Mouse (Mus musculus) brain, embryonic 18.5 days (tissue): Measurements from ENCODE around the gene Prkd3.

Experiments used
- DNase-seq: peaks from one replicate; pipeline ENCODE4 v3.0.0-alpha.2; 2012; ENCODE audit warnings: low read depth, low spot score

The Prkd3 gene

DNA sequence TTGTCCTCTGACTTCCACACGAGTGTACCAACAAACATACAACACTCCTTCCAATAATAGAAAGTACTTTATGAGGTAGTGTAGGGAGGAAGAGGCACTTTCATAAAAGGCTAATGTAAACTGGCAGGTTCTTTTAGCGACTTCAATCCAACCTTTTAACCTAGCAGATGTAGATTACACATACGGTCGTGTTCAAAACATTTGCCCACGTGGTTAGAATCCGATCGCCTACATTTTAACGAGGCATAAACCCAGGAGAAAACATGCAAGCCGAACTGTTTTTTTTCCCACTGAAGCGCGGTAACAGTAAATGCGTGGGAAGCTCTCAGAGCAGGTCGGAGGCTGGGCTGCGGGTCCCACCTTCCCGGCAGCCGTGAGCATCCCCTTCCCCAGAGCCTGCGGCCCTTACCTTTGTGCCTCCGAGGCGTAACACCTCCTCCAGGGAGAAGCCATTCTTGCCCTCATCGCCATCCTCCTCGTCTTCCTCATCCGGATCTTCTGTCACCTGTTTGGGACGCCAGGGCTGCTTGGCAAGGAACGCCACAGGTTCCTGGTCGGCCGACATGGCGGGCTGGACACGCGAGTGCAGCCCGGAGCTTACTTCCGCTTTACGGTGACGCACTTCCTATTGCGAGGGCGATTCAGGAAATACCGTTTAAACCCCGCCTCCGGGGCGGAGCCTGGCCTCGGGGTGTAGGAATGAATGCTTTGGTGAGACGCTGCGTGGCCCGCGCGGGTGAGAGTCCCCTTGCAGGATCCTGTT is 84.0 kb downstream of the Prkd3 start, which contains the start of the genes Cebpz and Ndufaf7:
Cebpz (minus strand) TSS at position 601 of the 763 bp plus-strand sequence.
Ndufaf7 (plus strand) TSS at position 671 of the 763 bp plus-strand sequence.
- DNase-seq, result peak; percentile 91

DNA sequence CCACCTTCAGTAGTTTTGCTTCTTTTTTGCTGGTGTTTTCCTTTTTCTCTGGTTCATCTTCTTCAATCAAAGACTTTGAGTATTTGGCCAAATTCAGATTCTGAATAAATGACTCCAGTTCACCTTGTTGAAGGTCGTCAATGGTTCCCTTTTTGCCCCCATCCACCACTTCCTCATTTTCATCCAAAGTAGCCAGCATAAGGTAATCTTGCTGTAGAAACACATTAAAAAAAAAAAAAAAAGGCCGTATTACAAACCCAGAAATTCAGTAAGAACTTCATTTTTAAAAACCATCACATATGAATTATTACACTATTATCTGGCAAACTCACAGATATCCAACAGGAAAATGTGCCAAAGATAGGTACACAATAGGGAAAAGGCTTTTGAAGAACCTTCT is 84.8 kb downstream of the Prkd3 start:
- DNase-seq, result no peak

GRCm38 (mm10) chr17:78917696-78918095 is 102.9 kb downstream of the Prkd3 start:
- no peak for DNase-seq

GRCm38 (mm10) chr17:78916899-78917298 is 103.7 kb downstream of the Prkd3 start:
- DNase-seq, result no peak

DNA sequence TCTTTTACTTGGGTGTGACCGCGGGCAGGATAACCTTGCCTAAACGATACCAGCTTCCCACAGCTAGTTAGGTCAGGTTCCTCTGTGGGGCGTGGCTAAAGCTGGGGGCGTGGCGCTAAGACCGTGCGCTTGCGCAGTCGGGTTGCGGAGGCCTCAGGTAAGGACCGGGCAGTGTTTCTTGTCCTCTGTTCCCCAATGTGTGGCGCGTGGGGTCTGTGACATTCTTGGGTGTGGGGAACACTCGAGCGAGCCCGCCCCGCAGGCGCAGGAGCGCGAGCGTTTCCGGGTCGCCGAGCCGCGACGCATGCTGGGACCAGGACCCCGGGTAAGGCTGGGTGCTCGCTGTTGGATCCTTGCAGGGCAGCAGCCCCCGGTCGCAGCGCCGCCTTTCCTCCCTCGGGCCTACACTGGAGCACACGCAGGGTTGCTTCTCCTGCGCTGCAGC is 104.2 kb downstream of the Prkd3 start, which contains the start of gene Cebpzos:
Cebpzos (plus strand) TSS at position 132 of the 445 bp plus-strand sequence.
- peak; percentile 79 for DNase-seq

GRCm38 (mm10) chr17:78915772-78916171 is 104.8 kb downstream of the Prkd3 start:
- DNase-seq, result no peak

DNA sequence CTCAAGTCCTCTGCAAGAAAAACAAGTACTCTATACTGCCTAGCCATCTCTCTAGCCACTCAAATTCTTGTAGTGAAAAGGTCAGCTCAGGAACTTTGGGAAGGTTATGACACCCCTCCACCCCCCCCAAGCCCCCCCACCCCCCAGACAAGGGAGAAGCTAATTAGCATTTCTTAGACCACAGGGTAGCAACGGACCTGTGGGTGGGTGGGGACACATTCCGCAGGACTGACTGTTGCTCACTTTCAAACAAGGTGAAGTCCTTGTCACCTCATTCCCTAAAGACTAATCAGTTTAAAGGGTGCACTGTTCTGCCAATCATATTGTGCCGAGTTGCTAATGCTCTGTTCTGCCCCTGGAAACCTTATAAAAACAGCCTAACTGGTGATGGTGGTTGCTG is 106.7 kb downstream of the Prkd3 start:
- no peak for DNase-seq

DNA sequence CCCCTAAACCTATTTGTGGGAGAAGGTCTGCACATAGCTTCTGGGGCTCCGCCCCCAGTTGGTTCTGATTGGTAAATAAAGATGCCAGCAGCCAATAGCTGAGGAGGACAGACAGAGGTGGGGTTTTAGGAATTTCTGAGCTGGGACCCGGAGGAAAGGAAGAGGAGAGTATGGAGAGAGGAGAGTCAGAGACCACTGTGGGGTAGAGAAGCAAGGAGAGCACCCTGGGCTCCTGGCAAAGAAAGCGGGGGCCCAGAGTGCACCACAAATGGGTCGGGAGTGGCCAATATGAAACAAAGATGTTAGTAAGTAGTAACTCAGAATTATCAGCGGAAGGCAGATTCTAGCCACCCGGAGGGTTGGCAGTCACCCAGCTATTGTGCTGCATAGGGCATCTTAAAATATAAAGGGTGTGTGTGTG is 107.7 kb downstream of the Prkd3 start:
- DNase-seq, result peak; percentile 42

DNA sequence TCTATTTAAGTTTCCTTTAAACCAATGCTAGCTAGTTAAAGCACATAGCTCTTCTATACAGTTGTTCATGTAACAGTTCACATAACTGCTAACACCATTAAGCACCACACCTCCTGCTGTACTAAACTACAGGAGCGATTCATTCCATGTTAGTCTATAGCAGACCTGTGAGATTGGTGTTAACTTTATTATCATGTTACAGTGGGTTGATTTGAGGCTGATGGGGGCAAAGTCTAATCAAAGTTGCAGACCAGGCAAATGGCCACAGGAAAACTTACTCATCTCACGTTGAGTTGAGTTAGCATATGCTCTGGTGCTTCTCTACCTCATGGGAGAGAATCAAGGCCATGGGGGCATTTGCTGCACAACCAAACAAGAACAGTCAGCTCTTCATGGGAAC is 111.2 kb downstream of the Prkd3 start:
- no peak for DNase-seq

- no peak for DNase-seq
Observed at GRCm38 (mm10) chr17:78906892-78907291, 113.7 kb downstream of the Prkd3 start, which contains the start of gene Sult6b1. Gene Sult6b1 (minus strand): TSS chr17:78906992.

GRCm38 (mm10) chr17:78903158-78903557 is 117.5 kb downstream of the Prkd3 start:
- DNase-seq, result no peak
